Mouse (Mus musculus) CH12.LX (cell line): ENCODE results near the gene Serpine2. TPM values are rescaled to one million over a fixed set of nuclear protein-coding genes. Genes with fewer than 3 reads are reported as not detected.

Source experiments
- DNase-seq: peaks from one replicate; pipeline ENCODE4 v3.0.0-alpha.2; 2013; ENCODE audit errors: extremely low read depth
- H3K27ac ChIP-seq: 2 replicates; pipeline ENCODE4 v1.5.1; 2012; ENCODE audit warnings: low read depth, mild to moderate bottlenecking, control low read depth, moderate library complexity; ENCODE audit not compliant: insufficient read depth
- H3K27me3 ChIP-seq: replicated peaks from 2 replicates; pipeline ENCODE3; 2012; ENCODE audit warnings: inconsistent platforms
- H3K36me3 ChIP-seq, 2 experiments: replicated peaks in 1 of 2; 2 replicates each; pipeline versions ENCODE3 to v1.6.1; 2012; ENCODE audit warnings: inconsistent platforms in 1 of 2, low read length in 1 of 2, mild to moderate bottlenecking in 1 of 2, mixed read lengths in 1 of 2, moderate library complexity in 1 of 2; ENCODE audit not compliant: control insufficient read depth in 1 of 2, insufficient read depth in 1 of 2
- H3K4me1 ChIP-seq, 2 experiments: 2 replicates each; pipeline ENCODE4 v1.6.1; 2012; ENCODE audit warnings: inconsistent platforms in 1 of 2, moderate library complexity in 1 of 2; ENCODE audit not compliant: insufficient read depth in 2 of 2, control insufficient read depth in 1 of 2
- H3K4me2 ChIP-seq: 2 replicates; pipeline ENCODE4 v1.6.1; 2012; ENCODE audit warnings: low read depth, mild to moderate bottlenecking, control low read depth; ENCODE audit not compliant: poor library complexity, insufficient read depth, severe bottlenecking
- H3K4me3 ChIP-seq, 3 experiments: fragments of 150-350 bp in 1 of 3; sonication (generic) in 1 of 3; replicated peaks in 1 of 3; 2 replicates each; pipeline versions ENCODE3 to v1.5.1; 2011 to 2012; ENCODE audit warnings: low read depth in 2 of 3, low read length in 2 of 3, mild to moderate bottlenecking in 2 of 3, moderate library complexity in 2 of 3, control low read depth in 1 of 3, improper control_type of control experiment in 1 of 3, inconsistent platforms in 1 of 3, mixed read lengths in 1 of 3; ENCODE audit not compliant: poor library complexity in 1 of 3
- H3K79me2 ChIP-seq: replicated peaks from 2 replicates; pipeline ENCODE4 v1.6.1; 2012; ENCODE audit warnings: mild to moderate bottlenecking, moderate library complexity; ENCODE audit not compliant: control insufficient read depth, poor library complexity, insufficient read depth, severe bottlenecking; ENCODE audit errors: extremely low read depth
- H3K9ac ChIP-seq: 2 replicates; pipeline ENCODE4 v1.6.1; 2012; ENCODE audit warnings: low read depth, mild to moderate bottlenecking, control low read depth, moderate library complexity; ENCODE audit not compliant: insufficient read depth
- H3K9me3 ChIP-seq: replicated peaks from 2 replicates; pipeline ENCODE3; 2012; ENCODE audit warnings: low read length, inconsistent platforms, mixed read lengths
- BHLHE40 ChIP-seq: IDR thresholded peaks from 2 replicates; pipeline ENCODE4 v1.6.1; 2011; ENCODE audit warnings: mild to moderate bottlenecking, low read depth, low read length, improper control_type of control experiment
- CHD1 ChIP-seq: IDR thresholded peaks from 2 replicates; pipeline ENCODE4 v1.6.1; 2012; ENCODE audit warnings: low read depth, low read length, improper control_type of control experiment, inconsistent platforms
- CHD2 ChIP-seq: IDR thresholded peaks from 2 replicates; pipeline ENCODE4 v1.6.1; 2011; ENCODE audit warnings: low read length, improper control_type of control experiment
- CTCF ChIP-seq, 2 experiments: IDR thresholded peaks in 1 of 2; conservative IDR thresholded peaks in 1 of 2; 2 replicates each; pipeline ENCODE4 v1.5.1; 2011 to 2012; ENCODE audit warnings: low read depth in 2 of 2, low read length in 2 of 2, improper control_type of control experiment in 1 of 2, inconsistent platforms in 1 of 2, mild to moderate bottlenecking in 1 of 2, moderate library complexity in 1 of 2
- E2F4 ChIP-seq: IDR thresholded peaks from 2 replicates; pipeline ENCODE4 v1.6.1; 2011; ENCODE audit warnings: low read depth, low read length, improper control_type of control experiment; ENCODE audit not compliant: insufficient replicate concordance
- ELF1 ChIP-seq: IDR thresholded peaks from 2 replicates; pipeline ENCODE4 v1.6.1; 2014; ENCODE audit warnings: low read depth, mild to moderate bottlenecking, inconsistent platforms, low read length, improper control_type of control experiment
- EP300 ChIP-seq: IDR thresholded peaks from 2 replicates; pipeline ENCODE4 v1.6.1; 2011; ENCODE audit warnings: low read length, improper control_type of control experiment
- ETS1 ChIP-seq: conservative IDR thresholded peaks from 2 replicates; pipeline ENCODE4 v1.6.1; 2012; ENCODE audit warnings: low read depth, mild to moderate bottlenecking, inconsistent platforms, low read length, improper control_type of control experiment, moderate library complexity
- GABPA ChIP-seq: IDR thresholded peaks from 2 replicates; pipeline ENCODE4 v1.6.1; 2012; ENCODE audit warnings: low read depth, low read length, improper control_type of control experiment, inconsistent platforms; ENCODE audit not compliant: insufficient replicate concordance
- HCFC1 ChIP-seq: IDR thresholded peaks from 2 replicates; pipeline ENCODE4 v1.6.1; 2012; ENCODE audit warnings: low read depth, mild to moderate bottlenecking, inconsistent platforms, low read length, improper control_type of control experiment
- IRF4 ChIP-seq: IDR thresholded peaks from 2 replicates; pipeline ENCODE4 v1.6.1; 2014; ENCODE audit warnings: low read depth, mild to moderate bottlenecking, inconsistent platforms, low read length, improper control_type of control experiment
- JUN ChIP-seq: IDR thresholded peaks from 2 replicates; pipeline ENCODE4 v1.6.1; 2011; ENCODE audit warnings: low read depth, mild to moderate bottlenecking, low read length, improper control_type of control experiment, moderate library complexity; ENCODE audit not compliant: insufficient read depth
- JUND ChIP-seq: conservative IDR thresholded peaks from 2 replicates; pipeline ENCODE4 v1.6.1; 2011; ENCODE audit warnings: low read depth, low read length, improper control_type of control experiment
- KAT2A ChIP-seq: IDR thresholded peaks from 2 replicates; pipeline ENCODE4 v1.6.1; 2012; ENCODE audit warnings: low read length, improper control_type of control experiment, inconsistent platforms; ENCODE audit not compliant: insufficient replicate concordance
- MAFK ChIP-seq: IDR thresholded peaks from 2 replicates; pipeline ENCODE4 v1.6.1; 2011; ENCODE audit warnings: low read length, improper control_type of control experiment; ENCODE audit not compliant: insufficient replicate concordance
- MAX ChIP-seq: IDR thresholded peaks from 2 replicates; pipeline ENCODE4 v1.6.1; 2011; ENCODE audit warnings: low read length, improper control_type of control experiment
- MAZ ChIP-seq: IDR thresholded peaks from 2 replicates; pipeline ENCODE4 v1.6.1; 2012; ENCODE audit warnings: low read depth, mild to moderate bottlenecking, inconsistent platforms, low read length, improper control_type of control experiment, moderate library complexity
- MEF2A ChIP-seq: IDR thresholded peaks from 2 replicates; pipeline ENCODE4 v1.6.1; 2014; ENCODE audit warnings: low read depth, mild to moderate bottlenecking, inconsistent platforms, low read length, improper control_type of control experiment, borderline replicate concordance
- MXI1 ChIP-seq: IDR thresholded peaks from 2 replicates; pipeline ENCODE4 v1.6.1; 2011; ENCODE audit warnings: mild to moderate bottlenecking, low read depth, low read length, improper control_type of control experiment
- MYC ChIP-seq: IDR thresholded peaks from 2 replicates; pipeline ENCODE4 v1.6.1; 2011; ENCODE audit warnings: low read depth, mild to moderate bottlenecking, improper control_type of control experiment, low read length
- NELFE ChIP-seq: IDR thresholded peaks from 2 replicates; pipeline ENCODE4 v1.6.1; 2011; ENCODE audit warnings: low read depth, low read length, improper control_type of control experiment
- NRF1 ChIP-seq: IDR thresholded peaks from 2 replicates; pipeline ENCODE4 v1.6.1; 2014; ENCODE audit warnings: low read depth, mild to moderate bottlenecking, inconsistent platforms, low read length, improper control_type of control experiment, moderate library complexity
- PAX5 ChIP-seq: IDR thresholded peaks from 2 replicates; pipeline ENCODE4 v1.6.1; 2012; ENCODE audit warnings: low read length, inconsistent platforms, mixed read lengths
- POLR2A ChIP-seq: IDR thresholded peaks from 2 replicates; pipeline ENCODE4 v1.6.1; 2011; ENCODE audit warnings: low read depth, mild to moderate bottlenecking, improper control_type of control experiment, low read length
- POLR2AphosphoS2 ChIP-seq: IDR thresholded peaks from 2 replicates; pipeline ENCODE4 v1.6.1; 2011; ENCODE audit warnings: low read depth, low read length, improper control_type of control experiment
- RAD21 ChIP-seq: IDR thresholded peaks from 2 replicates; pipeline ENCODE4 v1.6.1; 2011; ENCODE audit warnings: low read depth, mild to moderate bottlenecking, low read length, improper control_type of control experiment, moderate library complexity
- RCOR1 ChIP-seq: conservative IDR thresholded peaks from 2 replicates; pipeline ENCODE4 v1.6.1; 2012; ENCODE audit warnings: low read depth, mild to moderate bottlenecking, inconsistent platforms, low read length, improper control_type of control experiment
- SIN3A ChIP-seq: IDR thresholded peaks from 2 replicates; pipeline ENCODE4 v1.6.1; 2012; ENCODE audit warnings: low read length, improper control_type of control experiment, inconsistent platforms
- SMC3 ChIP-seq: IDR thresholded peaks from 2 replicates; pipeline ENCODE4 v1.6.1; 2011; ENCODE audit warnings: low read depth, low read length, improper control_type of control experiment
- TBP ChIP-seq: conservative IDR thresholded peaks from 2 replicates; pipeline ENCODE4 v1.6.1; 2011; ENCODE audit warnings: low read depth, low read length, improper control_type of control experiment
- TCF12 ChIP-seq: IDR thresholded peaks from 2 replicates; pipeline ENCODE4 v1.6.1; 2014; ENCODE audit warnings: low read depth, mild to moderate bottlenecking, inconsistent platforms, low read length, improper control_type of control experiment
- UBTF ChIP-seq: IDR thresholded peaks from 2 replicates; pipeline ENCODE4 v1.6.1; 2012; ENCODE audit warnings: low read depth, mild to moderate bottlenecking, inconsistent platforms, low read length, improper control_type of control experiment, moderate library complexity
- USF1 ChIP-seq: IDR thresholded peaks from 2 replicates; pipeline ENCODE4 v1.6.1; 2014; ENCODE audit warnings: low read depth, mild to moderate bottlenecking, inconsistent platforms, low read length, improper control_type of control experiment
- USF2 ChIP-seq: conservative IDR thresholded peaks from 2 replicates; pipeline ENCODE4 v1.6.1; 2011; ENCODE audit warnings: low read depth, low read length, improper control_type of control experiment
- ZC3H11A ChIP-seq: IDR thresholded peaks from 2 replicates; pipeline ENCODE4 v1.6.1; 2012; ENCODE audit warnings: low read depth, mild to moderate bottlenecking, inconsistent platforms, low read length, improper control_type of control experiment
- ZKSCAN1 ChIP-seq: IDR thresholded peaks from 2 replicates; pipeline ENCODE4 v1.6.1; 2012; ENCODE audit warnings: low read depth, inconsistent platforms, low read length, improper control_type of control experiment, borderline replicate concordance
- ZMIZ1 ChIP-seq: IDR thresholded peaks from 2 replicates; pipeline ENCODE4 v1.6.1; 2012; ENCODE audit warnings: low read depth, mild to moderate bottlenecking, inconsistent platforms, low read length, improper control_type of control experiment
- ZNF384 ChIP-seq: IDR thresholded peaks from 2 replicates; pipeline ENCODE4 v1.6.1; 2012; ENCODE audit warnings: low read depth, low read length, improper control_type of control experiment, inconsistent platforms
- dilution Hi-C: fragments of 300-500 bp; cut with MboI; formaldehyde crosslinking; loops from 2 replicates; pipeline ENCODE4 v1.14.3; 2020; ENCODE audit warnings: low sequenced_read_pairs; ENCODE audit not compliant: extremely low pct_unique_long_range_greater_than_20kb, extremely low pct_ligation_motif_present
- in situ Hi-C: fragments of 300-500 bp; cut with MboI; formaldehyde crosslinking; loops from 3 replicates; pipeline ENCODE4 v1.14.3; 2019; ENCODE audit warnings: low sequenced_read_pairs, low pct_ligation_motif_present, low pct_unique_long_range_greater_than_20kb, mixed read lengths
- polyA plus RNA-seq: library from polyadenylated mRNA; unstranded; fragments of >175 nt; gene quantifications from 2 replicates; pipeline ENCODE4 v1.2.1, GENCODE M21; 2012; ENCODE audit warnings: low read depth; ENCODE audit not compliant: insufficient read length
- total RNA-seq, 2 experiments: library from RNA; depleted of rRNA; stranded (reverse); fragments of 300-350 nt in 1 of 2; fragments of >200 nt in 1 of 2; gene quantifications; 2 replicates each; pipeline ENCODE4 v1.2.3; 2012 to 2014

Gene Serpine2
- total and polyA plus RNA-seq, 3 experiments: 14.8 to 17.3 (median 15.1) TPM

DNA sequence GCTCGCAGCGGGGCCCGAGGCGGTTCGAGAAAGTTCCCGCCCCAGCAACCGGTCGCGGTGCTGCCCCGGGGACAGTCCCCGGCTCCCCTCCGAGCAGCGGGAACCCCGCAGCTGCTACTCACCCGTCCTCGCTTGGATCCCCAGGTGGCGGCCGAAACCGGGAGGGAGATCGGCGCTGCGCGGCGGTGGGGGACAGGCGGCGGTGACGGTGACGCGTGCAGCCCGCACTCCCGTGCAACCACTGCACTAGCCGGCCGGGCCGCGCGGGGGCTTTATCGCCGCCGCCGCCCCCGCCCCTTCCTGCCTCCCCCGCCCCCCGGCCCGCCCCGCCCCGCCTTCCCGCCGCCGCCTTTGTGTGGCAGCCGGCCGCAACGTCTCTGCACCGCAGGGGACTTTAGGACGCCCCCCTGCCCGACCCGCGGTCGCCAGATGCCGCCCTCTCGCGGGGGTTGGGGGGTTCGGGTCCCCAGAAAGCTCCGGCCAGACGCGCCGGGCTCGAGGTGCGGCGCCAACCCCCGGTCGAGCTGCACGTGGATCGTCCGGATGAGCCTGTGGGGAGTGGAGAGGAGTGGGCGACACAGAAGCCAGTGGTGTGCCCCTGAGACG lies 2.5 kb downstream of the Serpine2 start:
- H3K9ac ChIP-seq: peak overlapping the region; percentile 13; the same call in 1 of the 2 replicates
- H3K4me2 ChIP-seq: peak overlapping the region; percentile 94
- H3K27ac ChIP-seq: no peak overlapping the region
- dilution Hi-C loops: no loop called here
- no peak for DNase-seq
- no peaks in the 10 kb centered on the region for H3K79me2 ChIP-seq
- H3K27me3 ChIP-seq: peaks cover 16% of the 10 kb centered on the region
- no peaks in the 10 kb centered on the region for H3K9me3 ChIP-seq
- in situ Hi-C loops: no loop called here
- peak overlapping the region; percentile 45 to 77 (median 60) for H3K4me3 ChIP-seq
- peaks cover 15 to 50% of the 10 kb centered on the region in 2 experiments for H3K4me1 ChIP-seq
- no peaks in the 10 kb centered on the region for H3K36me3 ChIP-seq
- TF ChIP-seq UBTF (peak; percentile 39; the same call in 1 of the 2 replicates), NELFE (peak; percentile 31; the same call in 1 of the 2 replicates), CHD2 (no peak), POLR2A (peak; percentile 65), ETS1 (no peak), POLR2AphosphoS2 (no peak), HCFC1 (no peak), PAX5 (no peak), MAX (no peak), JUND (no peak), MYC (no peak), CTCF (conservative IDR thresholded peaks at IDR 0.05 in 1 of 2, IDR thresholded peaks at IDR 0.05 in 1 of 2; ENCODE audit: low read depth in 2 of 2, low read length in 2 of 2) (no peak), KAT2A (no peak), CHD1 (no peak), NRF1 (no peak), MXI1 (no peak), JUN (no peak), ZNF384 (no peak), RAD21 (no peak), ZKSCAN1 (no peak), E2F4 (no peak), SMC3 (no peak), BHLHE40 (peak; percentile 62), SIN3A (no peak), EP300 (no peak), ZMIZ1 (no peak), GABPA (no peak), USF2 (no peak), MEF2A (no peak), ELF1 (no peak), TCF12 (peak; percentile 63; the same call in 1 of the 2 replicates), USF1 (no peak), MAFK (no peak), ZC3H11A (no peak), RCOR1 (no peak), TBP (no peak), IRF4 (no peak), MAZ (0 out of 2 replicates have a peak, but pooled peaks have one; percentile 14)
